Mouse (Mus musculus): ENCODE results near the gene Sh2b3. TPM values are rescaled to one million over a fixed set of nuclear protein-coding genes. Genes with fewer than 3 reads are reported as not detected.
"Not testable (repeated sequence)": the region's sequence is repeated elsewhere in the genome, so short reads cannot be mapped to it uniquely, and the experiment has no call there.

Sh2b3 gene
- polyA plus RNA-seq, 1 experiment from 2014 or later: 16.3 TPM

DNA sequence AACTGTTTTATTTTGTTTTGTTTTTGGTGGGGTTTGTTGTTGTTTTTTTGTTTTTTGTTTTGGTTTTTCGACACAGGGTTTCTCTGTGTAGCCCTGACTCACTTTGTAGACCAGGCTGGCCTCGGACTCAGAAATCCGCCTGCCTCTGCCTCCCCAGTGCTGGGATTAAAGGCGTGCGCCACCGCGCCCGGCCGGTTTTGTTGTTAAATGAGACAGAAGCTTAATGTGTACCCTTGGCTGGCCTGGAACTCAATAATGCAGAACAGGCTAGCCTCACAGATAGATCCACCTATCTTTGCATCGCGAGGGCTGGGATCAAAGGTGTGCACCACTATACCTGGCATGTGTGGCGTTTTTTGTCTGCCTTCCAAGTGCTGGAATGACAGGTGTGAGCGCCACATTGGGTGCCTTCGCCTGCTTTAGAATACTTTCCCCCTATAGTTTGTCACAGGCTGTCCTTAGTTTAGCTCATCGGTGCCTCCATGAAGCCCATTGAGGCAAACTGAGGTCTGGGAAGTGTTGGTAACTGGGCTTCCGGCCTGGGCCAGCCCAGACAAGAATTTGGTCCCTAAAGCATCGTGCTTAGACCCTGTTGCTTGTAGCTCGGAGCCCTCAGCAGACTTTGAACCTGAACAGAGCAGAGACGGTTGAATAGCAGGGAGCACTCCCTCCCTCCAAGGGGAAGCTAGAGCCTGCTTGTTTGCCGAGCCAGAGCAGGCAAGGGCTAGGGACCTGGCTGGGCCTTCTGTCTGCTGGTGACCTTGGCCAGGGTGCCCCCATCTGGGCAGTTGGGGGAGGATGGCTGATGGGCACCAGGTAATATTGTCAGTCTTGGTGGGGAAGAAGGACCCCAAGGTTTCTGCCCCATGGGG is 12.3 kb upstream of the Sh2b3 start:
- peak; percentile 64 for DNase-seq (ENCODE audit: low spot score)
- no peak; the same call in 1 of the 2 replicates for ATAC-seq (replicated peaks; ENCODE audit: low FRiP score, low TSS enrichment, low read depth)

DNA sequence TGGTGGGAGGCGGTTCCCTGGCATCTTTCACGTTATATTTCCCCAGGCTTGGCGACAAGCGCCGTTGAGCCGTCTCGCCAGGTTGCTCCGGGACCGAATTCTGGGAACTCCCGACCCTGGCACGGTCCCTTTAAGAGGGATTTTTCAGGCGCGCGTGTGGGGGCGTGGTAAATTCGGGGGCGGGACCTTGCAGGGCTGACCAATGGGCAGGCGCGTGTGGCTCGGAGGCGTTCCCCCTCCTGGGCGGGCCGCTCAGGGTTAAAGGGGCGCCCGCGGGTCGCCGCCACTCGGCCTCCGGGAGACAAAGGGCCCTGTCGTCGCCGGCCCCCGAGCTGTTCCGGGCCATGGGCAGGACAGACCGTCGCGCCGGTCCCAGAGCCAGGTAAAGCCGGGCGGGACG is 11.3 kb upstream of the Sh2b3 start, which contains the start of gene Pheta1:
Pheta1 (plus strand) TSS at position 242 of the 400 bp plus-strand sequence.
- Histone ChIP-seq H3K9ac (ENCODE audit: low read length) (peak within 1 kb of the TSS; percentile 83), H3K9me3 (ENCODE audit: control insufficient read depth, low read length) (no peaks in the 10 kb centered on the region), H3K4me1 (replicated peaks; ENCODE audit: control insufficient read depth, insufficient read depth, low read length) (peaks cover 22% of the 10 kb centered on the region), H3K4me2 (ENCODE audit: low read length) (peak within 1 kb of the TSS; percentile 91), H3K27ac (ENCODE audit: low read depth) (peak within 1 kb of the TSS; percentile 83), H3K36me3 (ENCODE audit: control insufficient read depth, insufficient read depth, low read length) (peaks cover 28% of the 10 kb centered on the region), H3K4me3 (ENCODE audit: low read depth, low read length) (peak within 1 kb of the TSS; percentile 87), H3K27me3 (replicated peaks; ENCODE audit: control insufficient read depth, insufficient read depth, low read length) (peaks cover 9% of the 10 kb centered on the region)
- DNase-seq (ENCODE audit: low spot score): peak; percentile 96
- peak; percentile 87 for ATAC-seq (replicated peaks; ENCODE audit: low FRiP score, low TSS enrichment, low read depth)
- WGBS: under 1% methylated on average over 41 of the region's 42 CpGs

More for the DNA sequence above, 12.3 kb upstream of the Sh2b3 start:
- peak overlapping the region; percentile 83 for H3K9ac ChIP-seq (ENCODE audit: low read length)
- peaks cover 33% of the 10 kb centered on the region for H3K36me3 ChIP-seq (ENCODE audit: control insufficient read depth, insufficient read depth, low read length)
- H3K9me3 ChIP-seq (ENCODE audit: control insufficient read depth, low read length): no peaks in the 10 kb centered on the region
- no peak overlapping the region for H3K27ac ChIP-seq (ENCODE audit: low read depth)
- peak overlapping the region; percentile 91 for H3K4me2 ChIP-seq (ENCODE audit: low read length)
- H3K4me1 ChIP-seq (replicated peaks; ENCODE audit: control insufficient read depth, insufficient read depth, low read length): peaks cover 23% of the 10 kb centered on the region
- H3K27me3 ChIP-seq (replicated peaks; ENCODE audit: control insufficient read depth, insufficient read depth, low read length): no peaks in the 10 kb centered on the region
- WGBS: 32% methylated on average over 20 of the region's 20 CpGs
- peak overlapping the region; percentile 87 for H3K4me3 ChIP-seq (ENCODE audit: low read depth, low read length)

DNA sequence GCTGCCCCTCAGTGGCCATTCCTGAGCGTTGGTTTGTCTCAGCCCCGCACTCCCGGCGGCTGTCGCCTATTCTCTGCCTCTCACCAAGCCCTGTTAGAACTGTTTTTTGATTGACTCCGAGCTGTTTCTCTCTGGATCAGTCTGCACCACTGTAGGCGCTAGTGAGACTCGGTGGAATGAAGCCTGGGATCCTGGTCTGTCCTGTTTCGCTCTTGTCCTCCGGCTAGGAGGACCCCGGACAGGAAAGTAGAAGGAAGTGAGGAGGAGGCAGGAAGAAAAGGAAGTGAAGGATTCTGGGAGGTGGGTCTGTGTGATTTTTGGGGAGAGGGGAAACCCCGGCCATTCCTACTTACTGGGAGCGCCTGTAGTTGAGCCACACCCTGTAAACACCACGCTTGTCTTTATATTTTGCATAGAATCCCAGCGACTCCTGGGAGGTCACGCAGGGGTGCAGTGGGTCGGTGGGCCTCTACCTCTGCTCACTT is 10.6 kb upstream of the Sh2b3 start:
- Histone ChIP-seq H3K9ac (ENCODE audit: low read length) (peak overlapping the region; percentile 83), H3K27ac (ENCODE audit: low read depth) (peak overlapping the region; percentile 83), H3K27me3 (replicated peaks; ENCODE audit: control insufficient read depth, insufficient read depth, low read length) (peaks cover 16% of the 10 kb centered on the region), H3K36me3 (ENCODE audit: control insufficient read depth, insufficient read depth, low read length) (peaks cover 21% of the 10 kb centered on the region), H3K9me3 (ENCODE audit: control insufficient read depth, low read length) (no peaks in the 10 kb centered on the region), H3K4me2 (ENCODE audit: low read length) (peak overlapping the region; percentile 91), H3K4me1 (replicated peaks; ENCODE audit: control insufficient read depth, insufficient read depth, low read length) (peaks cover 22% of the 10 kb centered on the region), H3K4me3 (ENCODE audit: low read depth, low read length) (peak overlapping the region; percentile 87)
- peak; percentile 36; the same call in 1 of the 2 replicates for ATAC-seq (replicated peaks; ENCODE audit: low FRiP score, low TSS enrichment, low read depth)
- DNase-seq (ENCODE audit: low spot score): peak; percentile 79
- under 1% methylated on average over 17 of the region's 17 CpGs for WGBS

DNA sequence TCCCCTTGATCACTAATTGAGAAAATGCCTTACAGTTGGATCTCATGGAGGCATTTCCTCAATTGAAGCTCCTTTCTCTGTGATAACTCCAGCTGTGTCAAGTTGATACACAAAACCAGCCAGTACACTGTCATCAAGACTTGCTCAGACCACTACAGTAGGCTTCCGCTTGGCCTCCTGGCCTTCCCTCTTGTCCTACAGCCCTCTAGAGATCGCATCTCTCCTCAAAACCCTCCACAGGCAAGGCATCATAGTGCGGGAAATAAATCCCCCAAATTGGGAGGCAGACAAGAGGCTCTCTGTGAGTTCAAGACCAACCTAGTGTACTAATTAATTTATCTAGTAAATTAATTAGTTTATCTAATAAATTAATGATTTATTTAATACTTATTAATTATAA is 9.8 kb upstream of the Sh2b3 start:
- not testable (repeated sequence) for H3K4me2 ChIP-seq (ENCODE audit: low read length); DNase-seq (ENCODE audit: low spot score); H3K9ac ChIP-seq (ENCODE audit: low read length); H3K27ac ChIP-seq (ENCODE audit: low read depth); ATAC-seq (replicated peaks; ENCODE audit: low FRiP score, low TSS enrichment, low read depth); H3K4me3 ChIP-seq (ENCODE audit: low read depth, low read length); H3K9me3 ChIP-seq (ENCODE audit: control insufficient read depth, low read length)
- H3K4me1 ChIP-seq (replicated peaks; ENCODE audit: control insufficient read depth, insufficient read depth, low read length): peaks cover 22% of the 10 kb centered on the region
- peaks cover 13% of the 10 kb centered on the region for H3K36me3 ChIP-seq (ENCODE audit: control insufficient read depth, insufficient read depth, low read length)
- 81% methylated on average over 3 of the region's 3 CpGs for WGBS
- H3K27me3 ChIP-seq (replicated peaks; ENCODE audit: control insufficient read depth, insufficient read depth, low read length): peaks cover 18% of the 10 kb centered on the region

DNA sequence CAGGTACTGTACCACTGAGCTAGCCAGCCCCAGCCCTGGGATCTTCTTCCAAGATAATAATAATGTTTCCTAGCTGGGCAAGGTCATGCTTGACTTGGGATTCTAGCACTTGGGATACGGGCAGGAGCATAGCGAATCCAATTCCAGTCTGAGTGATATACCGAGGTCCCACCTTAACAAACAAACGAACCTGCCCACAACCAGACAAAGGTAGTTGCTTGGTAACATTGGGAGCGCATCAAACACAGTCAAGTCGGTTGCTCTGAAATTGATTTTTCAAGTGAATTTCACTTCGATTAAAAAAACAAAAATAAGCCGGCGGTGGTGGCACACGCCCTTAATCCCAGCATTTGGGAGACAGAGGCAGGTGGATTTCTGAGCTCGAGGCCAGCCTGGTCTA is 8.9 kb upstream of the Sh2b3 start:
- Histone ChIP-seq H3K27me3 (replicated peaks; ENCODE audit: control insufficient read depth, insufficient read depth, low read length) (peaks cover 18% of the 10 kb centered on the region), H3K27ac (ENCODE audit: low read depth) (no peak overlapping the region), H3K9ac (ENCODE audit: low read length) (no peak overlapping the region), H3K9me3 (ENCODE audit: control insufficient read depth, low read length) (no peaks in the 10 kb centered on the region), H3K36me3 (ENCODE audit: control insufficient read depth, insufficient read depth, low read length) (peaks cover 4% of the 10 kb centered on the region), H3K4me2 (ENCODE audit: low read length) (no peak overlapping the region), H3K4me1 (replicated peaks; ENCODE audit: control insufficient read depth, insufficient read depth, low read length) (peaks cover 22% of the 10 kb centered on the region), H3K4me3 (ENCODE audit: low read depth, low read length) (no peak overlapping the region)
- DNase-seq (ENCODE audit: low spot score) (no peak), ATAC-seq (replicated peaks; ENCODE audit: low FRiP score, low TSS enrichment, low read depth) (no peak)
- WGBS: 77% methylated on average over 11 of the region's 11 CpGs

DNA sequence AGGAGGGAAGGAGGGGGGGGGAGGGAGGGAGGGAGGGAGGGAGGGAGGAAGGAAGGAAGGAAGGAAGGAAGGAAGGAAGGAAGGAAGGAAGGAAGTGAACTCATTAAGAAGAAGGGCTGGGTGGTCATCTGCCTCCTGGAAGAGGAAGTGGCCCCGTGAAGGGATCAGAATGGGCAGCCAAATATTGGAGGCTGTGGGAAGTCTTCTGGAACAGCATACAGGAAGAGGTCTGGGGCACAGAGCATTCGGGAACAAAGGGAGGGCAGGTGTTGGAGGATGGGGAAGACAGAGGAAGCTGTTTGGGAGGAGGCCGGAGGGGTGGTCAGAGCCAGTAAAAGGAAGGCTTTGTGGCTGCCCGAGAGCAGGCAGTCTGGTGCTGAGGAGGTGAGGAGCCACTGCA is 7.9 kb upstream of the Sh2b3 start:
- Histone ChIP-seq H3K36me3 (ENCODE audit: control insufficient read depth, insufficient read depth, low read length) (no peaks in the 10 kb centered on the region), H3K4me2 (ENCODE audit: low read length) (no peak overlapping the region), H3K9ac (ENCODE audit: low read length) (no peak overlapping the region), H3K9me3 (ENCODE audit: control insufficient read depth, low read length) (no peaks in the 10 kb centered on the region), H3K27ac (ENCODE audit: low read depth) (no peak overlapping the region), H3K4me3 (ENCODE audit: low read depth, low read length) (no peak overlapping the region), H3K4me1 (replicated peaks; ENCODE audit: control insufficient read depth, insufficient read depth, low read length) (peaks cover 14% of the 10 kb centered on the region), H3K27me3 (replicated peaks; ENCODE audit: control insufficient read depth, insufficient read depth, low read length) (peaks cover 18% of the 10 kb centered on the region)
- DNase-seq (ENCODE audit: low spot score) (no peak), ATAC-seq (replicated peaks; ENCODE audit: low FRiP score, low TSS enrichment, low read depth) (no peak)
- 22% methylated on average over 4 of the region's 4 CpGs for WGBS

DNA sequence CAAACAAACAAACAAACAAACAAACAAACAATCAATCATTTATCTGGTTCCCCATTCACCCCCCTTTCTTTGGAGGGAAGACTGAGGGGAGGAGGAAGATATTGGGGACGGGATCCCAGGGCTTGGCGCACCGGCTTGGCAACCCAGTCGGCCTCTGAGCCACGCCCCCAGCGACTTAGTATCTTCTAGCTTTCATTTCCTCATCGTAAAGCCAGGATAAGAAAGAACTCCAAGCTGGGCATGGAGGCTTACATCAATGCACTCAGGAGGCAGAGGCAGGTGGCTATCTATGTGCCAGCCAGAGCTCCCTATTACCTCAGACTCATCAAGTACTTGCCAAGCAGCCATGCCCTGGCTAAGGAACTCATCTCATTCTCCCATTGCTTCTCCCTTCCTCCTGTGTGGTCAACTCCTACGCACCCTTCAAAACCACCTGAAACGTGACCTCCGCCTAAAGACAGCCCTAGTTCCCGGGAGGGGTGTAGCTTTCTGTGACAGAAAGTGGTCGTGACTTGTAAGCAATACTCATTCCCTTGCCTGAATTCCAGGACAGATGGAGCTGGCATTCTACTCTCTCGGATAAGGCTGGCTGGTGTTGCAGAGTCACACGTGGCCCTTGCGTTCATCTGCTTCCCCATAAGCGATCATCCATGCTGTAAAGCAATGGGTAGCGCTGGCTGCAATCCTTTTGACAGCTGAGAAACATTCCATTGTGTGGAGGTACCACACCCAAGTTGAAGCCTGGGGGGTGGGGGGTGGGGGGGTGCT is 5.9 kb upstream of the Sh2b3 start:
- Histone ChIP-seq H3K4me1 (replicated peaks; ENCODE audit: control insufficient read depth, insufficient read depth, low read length) (peaks cover 5% of the 10 kb centered on the region), H3K4me2 (ENCODE audit: low read length) (peak overlapping the region; percentile 70), H3K27me3 (replicated peaks; ENCODE audit: control insufficient read depth, insufficient read depth, low read length) (peaks cover 18% of the 10 kb centered on the region), H3K4me3 (ENCODE audit: low read depth, low read length) (peak overlapping the region; percentile 42), H3K27ac (ENCODE audit: low read depth) (no peak overlapping the region), H3K9me3 (ENCODE audit: control insufficient read depth, low read length) (no peaks in the 10 kb centered on the region), H3K36me3 (ENCODE audit: control insufficient read depth, insufficient read depth, low read length) (no peaks in the 10 kb centered on the region), H3K9ac (ENCODE audit: low read length) (no peak overlapping the region)
- ATAC-seq (replicated peaks; ENCODE audit: low FRiP score, low TSS enrichment, low read depth) (no peak), DNase-seq (ENCODE audit: low spot score) (no peak)
- WGBS: 19% methylated on average over 17 of the region's 17 CpGs

DNA sequence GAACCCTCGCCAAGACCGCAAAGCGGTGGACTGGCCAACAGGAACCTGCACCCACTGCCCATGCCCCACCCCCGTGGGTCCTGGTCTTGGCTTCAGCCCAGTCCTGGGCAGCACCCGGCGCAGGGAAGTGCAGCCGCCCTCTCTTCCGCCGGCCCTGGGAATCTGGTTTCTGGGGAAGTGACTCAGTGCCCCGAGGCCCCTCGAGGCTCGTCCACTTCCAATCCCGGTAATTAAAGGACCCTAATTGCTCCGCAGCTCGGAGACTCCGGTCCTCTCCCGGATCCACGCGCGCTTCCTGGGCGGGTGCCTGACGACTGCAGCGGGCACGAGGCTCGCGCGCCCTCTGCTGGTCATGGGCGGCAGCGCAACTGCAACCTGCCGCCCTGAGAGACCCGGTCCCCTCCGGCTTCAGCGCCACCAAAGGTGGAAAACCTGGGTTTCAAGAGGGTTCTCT is 5.2 kb upstream of the Sh2b3 start:
- Histone ChIP-seq H3K4me1 (replicated peaks; ENCODE audit: control insufficient read depth, insufficient read depth, low read length) (peaks cover 11% of the 10 kb centered on the region), H3K27me3 (replicated peaks; ENCODE audit: control insufficient read depth, insufficient read depth, low read length) (peaks cover 20% of the 10 kb centered on the region), H3K4me2 (ENCODE audit: low read length) (peak overlapping the region; percentile 70)

More for the DNA sequence above, 5.2 kb upstream of the Sh2b3 start:
- DNase-seq (ENCODE audit: low spot score) (peak; percentile 89), ATAC-seq (replicated peaks; ENCODE audit: low FRiP score, low TSS enrichment, low read depth) (peak; percentile 47)
- Histone ChIP-seq H3K27ac (ENCODE audit: low read depth) (no peak overlapping the region), H3K9me3 (ENCODE audit: control insufficient read depth, low read length) (no peaks in the 10 kb centered on the region), H3K4me3 (ENCODE audit: low read depth, low read length) (peak overlapping the region; percentile 42), H3K36me3 (ENCODE audit: control insufficient read depth, insufficient read depth, low read length) (no peaks in the 10 kb centered on the region), H3K9ac (ENCODE audit: low read length) (peak overlapping the region; percentile 36; the same call in 1 of the 2 replicates)
- under 1% methylated on average over 33 of the region's 33 CpGs for WGBS
